Mouse (Mus musculus): ENCODE measurements around the gene Enpp4. TPM values are rescaled to one million over a fixed set of nuclear protein-coding genes. Genes with fewer than 3 reads are reported as not detected.

The Enpp4 gene
- total and polyA plus RNA-seq, 2 experiments from 2014 or later = 9.0 to 9.3 TPM

DNA sequence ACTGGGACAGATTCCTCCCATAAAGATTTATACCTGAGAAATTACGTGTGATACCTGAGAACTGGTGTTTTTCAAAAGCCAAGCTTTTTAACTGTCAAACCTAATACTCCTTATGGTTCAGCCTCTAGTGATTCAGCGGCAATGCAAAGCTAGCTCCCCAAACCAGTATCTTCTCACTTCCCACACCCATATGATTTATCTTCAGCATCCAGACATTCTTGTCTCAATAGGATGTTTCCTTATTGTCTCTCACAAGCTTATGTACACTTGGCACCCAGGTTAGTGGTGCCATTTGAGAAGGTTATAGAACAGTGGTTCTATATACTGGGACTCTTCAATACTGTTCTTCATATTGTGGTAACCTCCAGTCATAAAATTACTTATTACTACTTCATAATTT lies 12.1 kb upstream of the Enpp4 start:
- ATAC-seq (ENCODE audit: insufficient read depth, low read depth) (no peak), DNase-seq (ENCODE audit: low spot score) (no peak)
- Histone ChIP-seq H3K36me3 (replicated peaks; ENCODE audit: control insufficient read depth, insufficient read depth, low read length) (no peaks in the 10 kb centered on the region), H3K4me2 (ENCODE audit: low read depth, low read length) (no peak overlapping the region), H3K9me3 (replicated peaks; ENCODE audit: control insufficient read depth, low read length) (no peaks in the 10 kb centered on the region), H3K27ac (ENCODE audit: low read depth) (no peak overlapping the region), H3K4me3 (ENCODE audit: low read depth, low read length) (no peak overlapping the region), H3K4me1 (ENCODE audit: control insufficient read depth, insufficient read depth) (no peaks in the 10 kb centered on the region), H3K9ac (replicated peaks; ENCODE audit: low read depth, low read length) (no peak overlapping the region), H3K27me3 (ENCODE audit: control insufficient read depth, insufficient read depth, low read length) (no peaks in the 10 kb centered on the region)
- WGBS = 66% methylated on average over 2 of the region's 2 CpGs
- TF ChIP-seq CTCF (IDR thresholded peaks at IDR 0.05; ENCODE audit: low read depth) (no peak), EP300 (IDR thresholded peaks at IDR 0.05; ENCODE audit: low read depth) (no peak)

DNA sequence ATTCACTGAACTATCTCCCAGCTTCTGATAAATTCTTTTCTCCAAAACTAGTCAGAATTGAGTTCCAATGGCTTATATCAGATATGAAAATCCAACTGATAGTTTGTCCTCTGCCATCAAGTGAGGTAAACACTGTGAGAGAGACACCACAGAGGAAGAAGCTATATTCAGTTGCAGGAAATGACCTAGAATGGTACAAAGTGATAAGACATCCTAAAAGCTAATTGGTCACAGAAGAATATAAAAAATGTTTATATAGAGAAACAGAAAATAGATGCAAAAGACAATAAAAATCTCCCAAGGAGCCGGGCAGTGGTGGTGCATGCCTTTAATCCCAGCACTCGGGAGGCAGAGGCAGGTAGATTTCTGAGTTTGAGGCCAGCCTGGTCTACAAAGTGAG lies 11.0 kb upstream of the Enpp4 start:
- H3K9me3 ChIP-seq (replicated peaks; ENCODE audit: control insufficient read depth, low read length) = no peaks in the 10 kb centered on the region
- no peak overlapping the region for H3K27ac ChIP-seq (ENCODE audit: low read depth)
- H3K27me3 ChIP-seq (ENCODE audit: control insufficient read depth, insufficient read depth, low read length) = no peaks in the 10 kb centered on the region
- H3K4me1 ChIP-seq (ENCODE audit: control insufficient read depth, insufficient read depth) = no peaks in the 10 kb centered on the region
- ATAC-seq (ENCODE audit: insufficient read depth, low read depth) (no peak), DNase-seq (ENCODE audit: low spot score) (no peak)
- H3K9ac ChIP-seq (replicated peaks; ENCODE audit: low read depth, low read length) = no peak overlapping the region
- TF ChIP-seq CTCF (IDR thresholded peaks at IDR 0.05; ENCODE audit: low read depth) (no peak), EP300 (IDR thresholded peaks at IDR 0.05; ENCODE audit: low read depth) (no peak)
- WGBS = 64% methylated on average over 2 of the region's 2 CpGs
- H3K4me3 ChIP-seq (ENCODE audit: low read depth, low read length) = no peak overlapping the region
- H3K4me2 ChIP-seq (ENCODE audit: low read depth, low read length) = no peak overlapping the region
- no peaks in the 10 kb centered on the region for H3K36me3 ChIP-seq (replicated peaks; ENCODE audit: control insufficient read depth, insufficient read depth, low read length)

DNA sequence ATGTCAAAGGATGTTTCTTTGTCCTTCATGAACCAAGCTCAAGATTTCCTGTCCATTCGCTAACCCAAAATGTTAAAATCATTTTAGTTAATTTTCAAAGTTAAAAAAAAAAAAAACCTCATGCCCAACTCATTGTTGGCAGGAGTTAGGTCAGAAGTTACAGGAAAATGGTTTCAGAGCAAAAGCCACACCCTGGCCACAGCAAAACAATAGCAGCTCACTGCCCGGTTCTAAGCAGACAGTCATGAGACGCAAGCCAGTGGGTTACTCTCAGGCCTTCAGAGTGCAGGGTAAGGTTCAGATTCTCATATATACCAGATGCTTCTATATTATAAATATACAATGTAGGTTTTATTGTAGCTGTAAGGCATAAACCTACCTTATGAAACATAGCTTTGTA lies 2.7 kb upstream of the Enpp4 start:
- Histone ChIP-seq H3K9me3 (replicated peaks; ENCODE audit: control insufficient read depth, low read length) (no peaks in the 10 kb centered on the region), H3K9ac (replicated peaks; ENCODE audit: low read depth, low read length) (no peak overlapping the region), H3K27ac (ENCODE audit: low read depth) (no peak overlapping the region), H3K36me3 (replicated peaks; ENCODE audit: control insufficient read depth, insufficient read depth, low read length) (no peaks in the 10 kb centered on the region), H3K4me2 (ENCODE audit: low read depth, low read length) (no peak overlapping the region), H3K4me3 (ENCODE audit: low read depth, low read length) (no peak overlapping the region), H3K27me3 (ENCODE audit: control insufficient read depth, insufficient read depth, low read length) (no peaks in the 10 kb centered on the region), H3K4me1 (ENCODE audit: control insufficient read depth, insufficient read depth) (no peaks in the 10 kb centered on the region)
- no peak for TF ChIP-seq EP300 (IDR thresholded peaks at IDR 0.05; ENCODE audit: low read depth)
- TF ChIP-seq CTCF (IDR thresholded peaks at IDR 0.05; ENCODE audit: low read depth) = no peak
- WGBS = 59% methylated on average over 3 of the region's 3 CpGs
- ATAC-seq (ENCODE audit: insufficient read depth, low read depth) = no peak
- no peak for DNase-seq (ENCODE audit: low spot score)

DNA sequence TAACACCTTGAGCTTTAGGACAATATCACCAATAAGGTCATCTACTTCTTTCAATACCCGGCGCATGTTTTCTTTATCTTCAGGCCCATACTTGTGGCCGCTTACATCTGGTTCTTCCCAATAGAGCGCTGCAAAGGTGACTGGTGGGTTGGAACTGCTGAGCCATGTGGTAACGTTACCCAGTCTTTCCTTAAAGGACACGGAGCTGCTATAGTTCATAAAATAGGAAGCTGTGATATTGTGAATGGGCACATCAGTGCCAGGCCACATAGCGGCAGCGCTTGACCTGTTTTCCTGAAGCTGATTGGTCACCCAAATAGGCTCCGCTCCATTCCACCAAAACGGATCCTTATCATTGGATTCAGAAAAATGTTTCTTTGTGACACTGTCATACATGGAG lies 3.6 kb downstream of the Enpp4 start:
- Histone ChIP-seq H3K9ac (replicated peaks; ENCODE audit: low read depth, low read length) (no peak overlapping the region), H3K27me3 (ENCODE audit: control insufficient read depth, insufficient read depth, low read length) (no peaks in the 10 kb centered on the region), H3K27ac (ENCODE audit: low read depth) (no peak overlapping the region), H3K36me3 (replicated peaks; ENCODE audit: control insufficient read depth, insufficient read depth, low read length) (peaks cover 7% of the 10 kb centered on the region; the same call in 1 of the 2 replicates), H3K4me2 (ENCODE audit: low read depth, low read length) (no peak overlapping the region), H3K9me3 (replicated peaks; ENCODE audit: control insufficient read depth, low read length) (no peaks in the 10 kb centered on the region), H3K4me3 (ENCODE audit: low read depth, low read length) (no peak overlapping the region), H3K4me1 (ENCODE audit: control insufficient read depth, insufficient read depth) (no peaks in the 10 kb centered on the region)
- DNase-seq (ENCODE audit: low spot score) = no peak
- TF ChIP-seq CTCF (IDR thresholded peaks at IDR 0.05; ENCODE audit: low read depth) (no peak), EP300 (IDR thresholded peaks at IDR 0.05; ENCODE audit: low read depth) (no peak)
- no peak for ATAC-seq (ENCODE audit: insufficient read depth, low read depth)
- 91% methylated on average over 10 of the region's 10 CpGs for WGBS

DNA sequence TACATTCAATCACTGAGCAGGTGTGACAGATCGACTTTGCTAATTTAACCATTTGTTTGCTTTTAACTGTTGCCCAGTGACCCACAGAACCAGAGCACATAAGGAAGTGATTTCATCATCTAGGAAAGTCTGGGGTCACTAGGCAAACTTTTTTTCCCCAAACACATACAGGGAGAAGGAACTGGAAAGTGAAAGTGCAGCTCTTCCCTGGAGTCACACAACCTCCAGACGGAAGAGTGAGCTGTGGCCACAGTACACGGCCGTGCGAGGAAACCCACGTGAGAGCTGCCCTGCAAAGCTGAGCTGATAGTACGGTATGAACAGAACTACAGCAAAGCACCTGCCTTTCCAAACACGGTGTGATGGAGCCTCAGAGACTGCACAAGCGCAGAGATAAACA lies 4.7 kb downstream of the Enpp4 start:
- DNase-seq (ENCODE audit: low spot score) (no peak), ATAC-seq (ENCODE audit: insufficient read depth, low read depth) (no peak)
- TF ChIP-seq EP300 (IDR thresholded peaks at IDR 0.05; ENCODE audit: low read depth) (no peak), CTCF (IDR thresholded peaks at IDR 0.05; ENCODE audit: low read depth) (no peak)
- peaks cover 7% of the 10 kb centered on the region; the same call in 1 of the 2 replicates for H3K36me3 ChIP-seq (replicated peaks; ENCODE audit: control insufficient read depth, insufficient read depth, low read length)
- H3K9me3 ChIP-seq (replicated peaks; ENCODE audit: control insufficient read depth, low read length) = no peaks in the 10 kb centered on the region
- no peak overlapping the region for H3K4me2 ChIP-seq (ENCODE audit: low read depth, low read length)
- no peak overlapping the region for H3K4me3 ChIP-seq (ENCODE audit: low read depth, low read length)
- no peak overlapping the region for H3K9ac ChIP-seq (replicated peaks; ENCODE audit: low read depth, low read length)
- WGBS = 64% methylated on average over 9 of the region's 9 CpGs
- H3K27me3 ChIP-seq (ENCODE audit: control insufficient read depth, insufficient read depth, low read length) = no peaks in the 10 kb centered on the region
- no peaks in the 10 kb centered on the region for H3K4me1 ChIP-seq (ENCODE audit: control insufficient read depth, insufficient read depth)
- H3K27ac ChIP-seq (ENCODE audit: low read depth) = no peak overlapping the region

DNA sequence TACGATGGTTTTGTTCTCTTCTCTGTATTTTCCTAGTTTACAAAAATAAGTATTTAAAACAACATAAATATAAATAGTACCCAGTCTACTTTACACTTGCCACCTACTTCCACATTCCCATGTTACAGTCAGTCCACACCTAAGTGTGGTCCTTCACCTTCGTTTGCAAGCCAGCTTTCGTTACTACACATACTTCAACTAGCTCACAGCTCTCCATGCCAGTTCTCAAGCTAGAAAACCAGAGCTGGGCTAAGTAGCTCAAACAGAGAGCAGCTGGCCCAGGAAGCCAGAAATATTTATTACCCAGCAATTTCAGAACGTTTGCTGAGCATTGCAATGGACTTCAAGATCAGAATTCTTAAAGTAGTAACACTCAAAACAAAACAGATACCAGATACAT lies 5.1 kb downstream of the Enpp4 start:
- H3K4me2 ChIP-seq (ENCODE audit: low read depth, low read length) = no peak overlapping the region
- 72% methylated on average over 4 of the region's 4 CpGs for WGBS

More for the DNA sequence above, 5.1 kb downstream of the Enpp4 start:
- Histone ChIP-seq H3K4me1 (ENCODE audit: control insufficient read depth, insufficient read depth) (no peaks in the 10 kb centered on the region), H3K27ac (ENCODE audit: low read depth) (no peak overlapping the region), H3K36me3 (replicated peaks; ENCODE audit: control insufficient read depth, insufficient read depth, low read length) (peaks cover 7% of the 10 kb centered on the region; the same call in 1 of the 2 replicates), H3K4me3 (ENCODE audit: low read depth, low read length) (no peak overlapping the region), H3K9me3 (replicated peaks; ENCODE audit: control insufficient read depth, low read length) (no peaks in the 10 kb centered on the region), H3K9ac (replicated peaks; ENCODE audit: low read depth, low read length) (no peak overlapping the region), H3K27me3 (ENCODE audit: control insufficient read depth, insufficient read depth, low read length) (no peaks in the 10 kb centered on the region)
- DNase-seq (ENCODE audit: low spot score) = no peak
- no peak for ATAC-seq (ENCODE audit: insufficient read depth, low read depth)
- TF ChIP-seq CTCF (IDR thresholded peaks at IDR 0.05; ENCODE audit: low read depth) (no peak), EP300 (IDR thresholded peaks at IDR 0.05; ENCODE audit: low read depth) (no peak)
